Mouse (Mus musculus) frontal cortex, postnatal 14 days (tissue): ENCODE measurements at regions not wholly inside any gene's neighbourhood (a gene's known extent, or its start where the extent isn't known, plus 50 kb on each side); places are given as distances from the start of the nearest gene placed in this dataset.
"Not testable (repeated sequence)": the region's sequence is repeated elsewhere in the genome, so short reads cannot be mapped to it uniquely, and the experiment has no call there.

ENCODE experiments used
- DNase-seq, 2 experiments: peaks; one replicate each; pipeline ENCODE4 v3.0.0; 2022; ENCODE audit warnings: low spot score in 2 of 2

GRCm38 (mm10) chr10:30470831-30471230 is 129.7 kb downstream of the Trmt11 start:
- DNase-seq, result no peak

DNA sequence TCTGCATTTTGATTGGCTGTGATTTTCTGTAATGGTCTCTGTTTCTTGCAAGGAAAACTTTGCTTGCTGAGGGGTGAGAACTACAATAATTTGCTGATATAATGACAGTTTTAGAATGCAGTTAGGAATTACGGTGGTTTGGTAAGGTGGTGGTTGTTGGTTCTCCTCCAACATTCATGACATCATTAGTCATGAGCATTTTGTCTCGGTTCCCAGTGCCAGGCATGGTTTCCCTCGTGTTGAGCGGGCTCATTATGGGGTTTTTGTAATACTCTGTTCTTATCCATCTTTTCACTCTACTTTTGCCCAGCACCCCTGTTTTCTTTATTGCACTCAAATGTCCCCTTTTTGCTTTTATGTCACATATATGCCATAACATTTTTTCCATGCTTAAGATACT is 149.9 kb downstream of the Trmt11 start:
- no peak for DNase-seq

DNA sequence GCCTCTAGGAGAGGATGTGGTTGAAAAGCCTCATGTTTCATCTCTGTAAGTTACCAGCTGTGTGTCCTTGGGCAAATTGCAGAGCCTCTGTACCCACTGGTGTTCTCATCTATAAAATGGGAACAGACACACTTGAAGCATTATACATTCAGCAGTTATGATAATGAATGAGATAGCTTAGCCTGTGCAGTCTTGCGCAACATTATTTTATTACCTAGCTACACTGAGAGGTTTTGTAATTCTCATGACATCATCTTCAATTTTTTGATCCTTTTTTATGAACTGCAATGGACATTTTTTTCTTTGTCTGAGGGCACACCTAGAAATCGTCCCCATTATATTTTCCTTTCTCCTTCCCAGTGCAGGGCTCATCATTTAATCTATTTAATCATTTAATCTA is 153.5 kb downstream of the Trmt11 start:
- no peak for DNase-seq

GRCm38 (mm10) chr10:30446572-30446971 is 154.0 kb downstream of the Trmt11 start:
- DNase-seq, result no peak

GRCm38 (mm10) chr10:30439802-30440201 is 160.7 kb downstream of the Trmt11 start:
- DNase-seq, result no peak

- no peak for DNase-seq
Observed at GRCm38 (mm10) chr10:30426420-30426923, 174.1 kb downstream of the Trmt11 start.

GRCm38 (mm10) chr10:30419391-30420043 is 181.0 kb downstream of the Trmt11 start:
- DNase-seq, result no peak

DNA sequence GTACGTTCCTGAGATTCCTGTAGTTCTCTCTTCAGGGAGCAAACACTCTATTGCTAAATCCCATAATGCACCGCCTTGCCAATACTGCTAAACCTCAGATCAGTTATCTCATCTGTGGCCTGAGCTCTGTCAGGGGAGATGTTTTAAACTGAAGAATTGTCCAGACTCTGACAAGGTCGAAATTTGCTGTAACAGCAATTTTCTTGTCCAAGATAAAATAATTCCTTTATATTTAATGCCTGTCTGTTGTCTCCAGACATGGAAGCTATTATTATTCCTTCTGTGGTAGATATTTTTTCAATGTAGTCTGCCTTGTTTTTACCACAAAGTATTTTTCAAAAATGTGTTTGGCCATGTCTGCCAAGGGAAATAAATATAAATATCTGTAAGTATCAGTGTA is 184.2 kb downstream of the Trmt11 start:
- DNase-seq, result no peak

DNA sequence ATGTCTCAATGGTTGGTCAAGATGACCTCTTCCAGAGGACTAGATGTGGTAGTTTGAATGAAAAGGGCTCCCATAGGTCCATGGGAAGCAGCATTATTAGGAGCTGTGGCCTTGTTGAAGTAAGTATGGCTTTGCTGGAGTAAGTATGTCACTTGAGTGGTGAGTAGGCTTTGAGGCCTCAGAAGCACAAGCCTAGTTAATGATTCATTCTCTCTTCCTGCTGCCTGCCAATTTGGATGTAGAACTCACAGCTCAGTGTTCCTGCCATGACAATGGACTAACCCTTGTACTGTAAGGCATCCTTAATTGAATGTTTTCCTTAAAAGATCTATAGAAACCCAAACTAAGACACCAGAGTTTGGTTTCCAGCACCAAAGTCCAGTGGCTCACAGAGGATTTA is 188.8 kb downstream of the Trmt11 start:
- no peak for DNase-seq

DNA sequence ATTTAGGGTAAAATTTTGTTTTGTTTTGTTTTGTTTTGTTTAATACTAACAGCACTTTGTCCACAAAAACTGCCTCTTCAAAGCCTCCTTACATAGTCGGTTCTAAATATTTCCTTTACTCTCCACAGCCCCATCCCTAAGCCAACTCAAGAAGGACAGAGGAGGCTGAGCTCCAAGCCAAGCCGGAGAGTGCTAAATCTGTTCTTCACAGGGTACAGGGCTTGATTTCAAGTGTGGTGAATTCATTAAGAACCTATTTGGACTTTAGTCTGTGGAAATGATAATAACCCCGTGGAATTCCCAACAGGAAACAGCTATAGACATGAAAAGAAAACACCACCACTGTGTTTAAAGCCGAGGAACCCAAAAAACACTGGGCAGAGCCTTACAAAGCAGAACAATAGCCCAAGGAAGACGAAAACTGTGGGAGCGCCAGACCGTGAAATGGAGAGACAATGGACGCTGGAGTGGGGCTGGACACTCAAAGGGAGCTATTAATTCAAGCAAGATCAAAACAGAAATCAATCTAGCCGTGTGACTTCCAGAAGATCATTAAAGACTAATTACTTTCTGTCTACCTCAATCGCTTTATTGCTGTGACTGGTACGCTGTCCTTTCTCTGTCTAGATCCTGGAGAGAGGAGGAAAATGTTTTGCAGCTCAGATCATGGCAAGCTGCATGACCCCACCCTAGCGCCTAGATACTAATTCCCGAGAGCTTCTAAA is 194.7 kb downstream of the Trmt11 start:
- DNase-seq, result no peak

DNA sequence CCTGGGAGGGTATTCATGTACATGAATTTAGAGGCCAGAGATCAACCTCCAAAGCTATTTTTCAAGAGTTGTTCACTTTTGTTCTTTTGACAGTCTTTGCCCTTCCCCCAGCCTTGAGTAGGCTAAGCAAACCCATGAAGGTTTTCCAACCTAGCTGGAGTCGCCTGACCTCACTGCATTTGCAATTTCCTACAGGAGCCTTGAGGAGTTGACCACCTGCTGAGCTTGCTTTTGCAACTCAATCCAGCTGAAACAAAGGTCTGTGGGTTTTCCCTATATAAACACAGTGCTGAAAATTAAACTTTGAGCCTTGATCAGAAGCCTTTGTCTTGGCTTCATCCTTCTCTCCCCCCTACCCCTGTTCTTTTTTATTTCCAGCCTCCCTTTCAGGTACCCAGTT is 170.2 kb upstream of the Cenpw start:
- no peak for DNase-seq

- not testable (repeated sequence) for DNase-seq
Observed at GRCm38 (mm10) chr10:30360811-30361210, 160.5 kb upstream of the Cenpw start.

DNA sequence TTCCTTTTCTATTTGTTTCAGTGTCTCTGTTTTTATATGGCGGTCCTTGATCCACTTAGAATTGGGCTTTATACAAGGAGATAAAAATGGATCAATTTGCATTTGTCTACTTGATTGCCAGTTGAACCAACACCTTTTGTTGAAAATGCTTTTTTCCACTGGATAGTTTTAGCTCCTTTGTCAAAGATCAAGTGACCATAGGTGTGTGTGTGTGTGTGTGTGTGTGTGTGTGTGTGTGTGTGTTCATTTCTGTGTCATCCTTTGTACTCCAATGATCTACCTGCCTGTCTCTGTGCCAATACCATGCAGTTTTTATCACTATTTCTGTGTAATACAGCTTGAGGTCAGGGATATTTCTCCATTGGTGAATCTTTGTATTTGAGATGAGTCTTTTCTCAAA is 158.7 kb upstream of the Cenpw start:
- no peak for DNase-seq

DNA sequence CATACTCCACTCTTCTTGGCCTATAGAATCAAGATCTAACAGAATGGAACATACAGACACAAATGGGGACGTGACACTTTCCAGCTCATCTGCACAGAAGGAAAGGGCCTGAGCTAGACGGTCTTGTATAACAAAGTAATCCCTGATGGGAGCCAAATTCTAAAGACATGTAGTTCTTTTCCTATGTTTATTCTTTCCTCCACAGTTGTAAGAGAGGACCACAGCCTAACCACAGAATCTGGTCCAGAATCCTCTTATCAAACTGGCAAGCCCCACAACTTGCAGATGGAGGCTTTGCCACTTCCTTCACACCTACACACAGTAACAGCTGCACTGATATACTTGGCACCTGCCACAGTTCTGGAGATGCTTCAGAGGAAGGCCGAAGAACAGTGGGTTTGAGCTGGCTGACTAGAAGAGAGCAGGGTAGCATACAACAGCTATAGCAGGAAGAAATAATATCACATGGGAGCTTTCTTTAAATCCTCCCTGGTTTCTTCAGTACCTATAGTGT is 142.7 kb upstream of the Cenpw start:
- peak; percentile 8 to 16 for DNase-seq

DNA sequence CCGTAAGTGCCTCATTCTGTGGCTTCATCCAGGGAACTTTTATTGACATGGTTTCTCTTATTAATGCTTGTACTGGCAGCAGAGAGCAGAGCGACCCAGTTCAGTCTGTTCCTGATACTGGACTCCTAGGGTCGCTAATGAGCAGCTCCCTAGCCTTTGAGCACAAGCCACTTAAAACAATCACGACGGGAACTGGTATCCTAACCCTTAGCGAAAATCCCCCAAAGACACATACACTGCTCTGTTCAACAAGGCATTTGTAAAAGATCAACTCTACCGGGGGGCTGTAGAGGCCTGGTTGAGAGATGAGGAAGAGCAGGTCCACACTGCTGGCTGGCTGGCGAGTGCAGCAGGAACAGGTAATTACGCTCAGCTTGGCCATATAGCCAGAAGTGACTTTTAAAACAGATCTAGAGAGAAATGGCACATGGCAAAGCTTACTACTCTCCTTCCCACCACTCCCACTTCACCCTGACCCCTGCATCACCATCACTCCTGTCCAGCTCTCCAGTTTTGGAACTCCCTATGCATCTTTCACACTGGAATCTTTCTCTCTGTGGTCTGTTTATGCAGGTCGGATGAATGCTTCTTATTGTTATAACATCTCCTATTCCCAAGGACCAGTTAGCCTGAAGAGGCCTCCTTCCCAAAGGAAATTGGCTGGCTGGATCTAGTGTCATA is 128.1 kb upstream of the Cenpw start:
- DNase-seq, result no peak

GRCm38 (mm10) chr10:30327849-30328248 is 127.5 kb upstream of the Cenpw start:
- DNase-seq, result no peak

GRCm38 (mm10) chr10:30326861-30327260 is 126.5 kb upstream of the Cenpw start:
- DNase-seq, result no peak

DNA sequence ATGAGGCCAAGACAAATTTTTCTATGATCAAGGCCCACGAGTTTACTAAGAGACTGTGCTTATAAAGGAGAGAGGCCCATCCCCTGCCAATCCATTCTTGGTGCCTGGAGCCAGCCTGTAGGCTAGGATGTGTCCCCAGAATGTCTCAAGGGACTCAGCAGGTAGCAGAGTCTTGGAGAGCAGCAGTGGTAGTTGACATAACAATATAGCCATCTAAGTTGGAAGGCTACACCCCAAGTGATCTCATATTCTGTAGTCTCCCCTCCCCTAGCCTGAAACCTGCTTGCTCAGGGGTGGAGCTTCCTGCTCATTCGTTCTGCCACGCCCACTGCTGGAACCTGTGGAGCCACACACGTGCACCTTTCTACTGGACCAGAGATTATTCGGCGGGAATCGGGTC is 95.5 kb upstream of the Cenpw start:
- not testable (repeated sequence) for DNase-seq

DNA sequence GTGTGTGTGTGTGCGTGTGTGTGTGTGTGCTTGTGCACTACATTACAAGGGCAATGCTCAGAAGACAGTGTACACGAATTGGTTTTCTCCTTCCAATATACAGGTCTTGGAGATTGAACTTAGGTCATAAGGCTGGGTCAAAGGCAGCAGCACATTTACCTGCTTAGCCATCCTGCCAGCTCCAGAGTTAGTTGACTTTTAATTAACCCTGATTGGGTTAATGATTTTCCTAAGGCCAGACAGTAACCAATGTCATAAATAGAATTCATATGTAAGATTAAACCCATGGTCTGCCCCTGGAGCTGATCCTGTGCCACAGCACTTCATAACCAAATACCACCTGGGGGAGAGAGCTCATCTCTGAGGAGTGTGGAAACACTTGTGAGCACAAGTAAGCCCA is 81.3 kb upstream of the Cenpw start:
- no peak for DNase-seq

GRCm38 (mm10) chr10:30280451-30280850 is 80.1 kb upstream of the Cenpw start:
- DNase-seq, result no peak

DNA sequence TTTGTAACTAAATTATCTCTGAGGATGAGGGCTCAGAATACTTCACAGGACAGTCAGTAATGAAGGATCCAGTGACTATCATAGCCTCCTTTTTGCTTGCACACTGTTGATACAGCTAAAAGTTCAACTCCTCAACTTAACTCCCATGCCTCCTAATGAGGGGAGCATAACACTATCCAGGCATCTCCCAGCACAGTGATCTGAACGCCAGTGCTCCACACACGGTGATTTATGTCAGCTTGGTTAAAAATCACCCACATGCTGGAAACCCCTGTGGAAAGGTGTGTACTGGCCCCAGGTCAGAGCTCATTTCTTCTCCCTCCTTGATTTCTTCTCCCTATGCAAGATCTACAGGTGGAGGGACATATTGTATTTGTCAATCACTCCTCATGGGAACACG is 79.6 kb upstream of the Cenpw start:
- no peak for DNase-seq

DNA sequence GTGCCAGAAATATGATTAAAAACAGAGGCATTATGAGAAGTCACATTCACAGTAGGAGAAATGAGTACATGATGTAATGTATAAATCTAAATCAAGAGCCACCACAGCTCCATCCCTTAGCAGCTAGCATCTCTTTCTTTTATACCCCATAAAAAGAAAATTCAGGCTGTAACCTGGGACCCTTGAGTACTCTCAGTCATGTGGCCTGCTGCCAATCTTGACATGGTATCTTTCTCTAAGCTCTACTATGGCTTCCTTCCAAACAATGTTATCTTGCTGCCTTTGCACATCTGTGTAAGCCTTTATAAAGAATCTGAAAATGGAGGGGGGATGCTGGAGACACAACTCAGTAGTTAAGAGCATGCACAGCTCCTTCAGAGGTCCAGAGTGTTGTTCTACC is 78.6 kb upstream of the Cenpw start:
- no peak for DNase-seq

GRCm38 (mm10) chr10:30265129-30265528 is 64.8 kb upstream of the Cenpw start:
- no peak for DNase-seq
